Mouse (Mus musculus): ENCODE results near the gene Mtrf1l.
A peak's percentile ranks its signal among the peaks of the same experiment; 100 is the strongest.

DNA sequence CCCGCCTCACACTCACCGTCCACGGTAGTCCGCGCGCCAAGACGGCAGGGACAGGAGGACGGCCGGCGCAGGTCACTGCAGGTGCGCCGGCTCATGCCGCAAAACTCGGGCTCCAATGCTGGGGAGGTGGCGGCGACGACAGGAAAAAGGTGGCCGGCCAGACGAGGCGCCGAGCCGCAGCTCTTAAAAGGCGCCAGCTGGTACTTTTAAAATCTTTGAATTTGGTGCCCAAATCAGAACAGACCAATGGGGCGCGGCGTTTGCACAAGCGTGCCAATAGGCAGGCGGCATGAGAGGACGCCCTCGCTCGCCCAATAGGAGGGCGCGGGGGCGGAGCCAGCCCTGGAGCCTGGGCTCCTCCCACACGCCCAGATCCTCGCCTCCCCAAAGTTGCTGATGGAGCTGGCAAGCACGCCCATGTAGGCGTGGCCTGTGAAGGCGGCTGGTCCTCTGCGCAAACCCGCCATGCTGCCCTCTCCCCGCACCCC is 18.4 kb downstream of the Mtrf1l start, which contains the start of gene Fbxo5:
- no peak for TF ChIP-seq CTCF (IDR thresholded peaks at IDR 0.05; ENCODE audit: borderline replicate concordance, control insufficient read depth, extremely low read depth, insufficient read depth, low read length, poor library complexity)
- TF ChIP-seq POLR2A (IDR thresholded peaks at IDR 0.05; ENCODE audit: control insufficient read depth, extremely low read depth, insufficient read depth, low read length, poor library complexity) = 0 out of 2 replicates have a peak, but pooled peaks have one; percentile 44

Measured in thymus, adult 2 months (tissue).